Mouse (Mus musculus) bone marrow macrophage, adult 2 months (primary cell): ENCODE measurements around the gene Scpep1.

ENCODE experiments used
- CTCF ChIP-seq: IDR thresholded peaks from 2 replicates; pipeline ENCODE4 v1.5.1; 2012; ENCODE audit warnings: low read depth, mild to moderate bottlenecking, low read length, moderate library complexity
- POLR2A ChIP-seq: IDR thresholded peaks from 2 replicates; pipeline ENCODE4 v1.6.1; 2012; ENCODE audit warnings: mild to moderate bottlenecking, low read depth, low read length, borderline replicate concordance

DNA sequence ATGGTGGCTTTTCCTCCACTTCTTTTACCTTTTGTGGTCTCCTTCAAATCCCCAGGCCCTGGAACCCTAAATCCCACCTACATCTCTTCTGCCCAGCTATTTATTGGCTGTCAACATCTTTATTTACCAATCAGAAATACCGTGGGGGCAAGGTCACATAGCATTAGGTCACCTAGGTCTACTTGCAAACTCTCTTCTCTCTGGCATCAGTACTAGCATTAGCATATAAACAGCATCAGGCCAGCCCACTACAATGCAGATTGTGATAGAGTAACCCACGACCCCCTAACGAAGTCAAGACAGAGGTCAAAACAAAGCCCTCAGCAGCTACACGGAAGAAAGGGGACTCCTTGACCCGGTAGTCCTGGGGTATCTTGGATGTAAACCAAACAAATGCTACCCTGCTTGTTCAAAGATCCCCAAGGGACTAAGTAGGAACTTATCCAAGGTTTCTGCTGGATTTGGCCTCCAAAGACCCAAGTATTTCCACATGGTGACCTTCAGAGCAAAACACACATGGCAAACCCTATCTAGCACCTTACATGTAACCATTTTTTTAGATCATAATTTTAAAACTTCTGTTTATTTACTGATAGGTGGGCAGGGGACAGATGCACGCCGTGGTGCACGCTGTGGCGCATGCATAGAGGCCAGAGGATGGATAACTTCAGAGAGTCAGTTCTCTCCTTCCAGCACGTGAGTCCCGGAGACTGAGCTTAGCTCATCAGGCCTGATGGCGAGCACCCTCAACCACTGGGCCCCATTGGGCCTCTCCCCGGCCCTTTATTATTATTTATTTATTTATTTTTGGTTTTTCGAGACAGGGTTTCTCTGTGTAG lies 23.4 kb downstream of the Scpep1 start:
- TF ChIP-seq CTCF (no peak), POLR2A (no peak)
